Mouse (Mus musculus) kidney, embryonic 15.5 days (tissue): Measurements from ENCODE around the gene Bbs9. TPM values are rescaled to one million over a fixed set of nuclear protein-coding genes. Genes with fewer than 3 reads are reported as not detected.

Experiments
- ATAC-seq: fragments of 200-750 bp; cut with Nextera tagmentation; replicated peaks from 2 replicates; pipeline ENCODE4 v1.8.0; 2017; ENCODE audit warnings: moderate TSS enrichment; ENCODE audit not compliant: low FRiP score
- H3K27ac ChIP-seq: fragments of 300-500 bp; sonication (generic); 2 replicates; pipeline ENCODE4 v1.5.1; 2015; ENCODE audit warnings: mild to moderate bottlenecking, inconsistent platforms
- H3K27me3 ChIP-seq: fragments of 300-500 bp; sonication (generic); 2 replicates; pipeline ENCODE4 v1.6.1; 2015; ENCODE audit warnings: inconsistent platforms
- H3K36me3 ChIP-seq: fragments of 300-500 bp; sonication (generic); 2 replicates; pipeline ENCODE4 v1.6.1; 2015; ENCODE audit warnings: inconsistent platforms
- H3K4me1 ChIP-seq: fragments of 300-500 bp; sonication (generic); 2 replicates; pipeline ENCODE4 v1.6.1; 2015; ENCODE audit warnings: inconsistent platforms
- H3K4me2 ChIP-seq: fragments of 300-500 bp; sonication (generic); 2 replicates; pipeline ENCODE4 v1.6.1; 2015; ENCODE audit warnings: moderate library complexity, mild to moderate bottlenecking, inconsistent platforms
- H3K4me3 ChIP-seq: fragments of 300-500 bp; sonication (generic); replicated peaks from 2 replicates; pipeline ENCODE4 v1.5.1; 2015; ENCODE audit warnings: mild to moderate bottlenecking, inconsistent platforms
- H3K9ac ChIP-seq: fragments of 300-500 bp; sonication (generic); 2 replicates; pipeline ENCODE4 v1.6.1; 2015; ENCODE audit warnings: mild to moderate bottlenecking, inconsistent platforms
- H3K9me3 ChIP-seq: fragments of 300-500 bp; sonication (generic); replicated peaks from 2 replicates; pipeline ENCODE4 v1.6.1; 2016; ENCODE audit warnings: inconsistent platforms
- WGBS: fragments of 180-500 bp; shearing (Covaris S2); methylation state at CpG from one replicate; pipeline ENCODE4 v1.1.7; 2015; ENCODE audit warnings: mixed read lengths; 5-methylcytosine and 5-hydroxymethylcytosine counted together
- polyA plus RNA-seq: library from polyadenylated mRNA; unstranded; fragments of >200 nt; fragmentation: Nextera tagmentation; extraction: Ambion mirVana; gene quantifications from 2 replicates; pipeline ENCODE4 v1.2.1, GENCODE M21; 2015

The Bbs9 gene
- polyA plus RNA-seq, 1 experiment from 2014 or later: 12.3 TPM

GRCm38 (mm10) chr9:22750779-22751545, 275.4 kb downstream of the Bbs9 start:
- Histone ChIP-seq H3K4me1 (peaks cover 3% of the 10 kb centered on the region; the same call in 1 of the 2 replicates), H3K9me3 (no peaks in the 10 kb centered on the region), H3K27ac (no peak overlapping the region), H3K4me2 (no peak overlapping the region), H3K36me3 (no peaks in the 10 kb centered on the region), H3K9ac (no peak overlapping the region), H3K27me3 (no peaks in the 10 kb centered on the region), H3K4me3 (no peak overlapping the region)
- WGBS: 77% methylated on average over 17 of the region's 17 CpGs
- no peak for ATAC-seq

- no peaks in the 10 kb centered on the region for H3K9me3 ChIP-seq
- peaks cover 3% of the 10 kb centered on the region; the same call in 1 of the 2 replicates for H3K4me1 ChIP-seq
- ATAC-seq: no peak
- no peak overlapping the region for H3K9ac ChIP-seq
- H3K36me3 ChIP-seq: no peaks in the 10 kb centered on the region
- no peak overlapping the region for H3K4me3 ChIP-seq
- H3K4me2 ChIP-seq: no peak overlapping the region
- H3K27me3 ChIP-seq: no peaks in the 10 kb centered on the region
- no peak overlapping the region for H3K27ac ChIP-seq
These were observed 276.0 kb downstream of the Bbs9 start for GRCm38 (mm10) chr9:22751546-22751929.

GRCm38 (mm10) chr9:22754081-22754672, 278.7 kb downstream of the Bbs9 start:
- no peak overlapping the region for H3K9ac ChIP-seq
- H3K4me3 ChIP-seq: no peak overlapping the region
- no peaks in the 10 kb centered on the region for H3K36me3 ChIP-seq
- ATAC-seq: no peak
- no peak overlapping the region for H3K4me2 ChIP-seq
- no peak overlapping the region for H3K27ac ChIP-seq
- H3K4me1 ChIP-seq: no peaks in the 10 kb centered on the region
- no peaks in the 10 kb centered on the region for H3K9me3 ChIP-seq
- no peaks in the 10 kb centered on the region for H3K27me3 ChIP-seq
- 76% methylated on average over 6 of the region's 6 CpGs for WGBS

- H3K4me2 ChIP-seq: no peak overlapping the region
- H3K9ac ChIP-seq: no peak overlapping the region
- no peaks in the 10 kb centered on the region for H3K27me3 ChIP-seq
- no peaks in the 10 kb centered on the region for H3K4me1 ChIP-seq
- ATAC-seq: no peak
- H3K9me3 ChIP-seq: no peaks in the 10 kb centered on the region
- no peaks in the 10 kb centered on the region for H3K36me3 ChIP-seq
- whole genome bisulfite sequencing: 52% methylated on average over 3 of the region's 3 CpGs
- H3K4me3 ChIP-seq: no peak overlapping the region
- no peak overlapping the region for H3K27ac ChIP-seq
These were observed 283.0 kb downstream of the Bbs9 start for GRCm38 (mm10) chr9:22758487-22758886.

GRCm38 (mm10) chr9:22759241-22759640, 283.7 kb downstream of the Bbs9 start:
- WGBS: 60% methylated on average over 3 of the region's 3 CpGs
- H3K4me2 ChIP-seq: no peak overlapping the region
- no peaks in the 10 kb centered on the region for H3K27me3 ChIP-seq
- H3K27ac ChIP-seq: no peak overlapping the region
- H3K4me1 ChIP-seq: no peaks in the 10 kb centered on the region
- no peaks in the 10 kb centered on the region for H3K9me3 ChIP-seq
- H3K4me3 ChIP-seq: no peak overlapping the region
- no peaks in the 10 kb centered on the region for H3K36me3 ChIP-seq
- no peak for ATAC-seq
- H3K9ac ChIP-seq: no peak overlapping the region

- ATAC-seq: no peak
- no peak overlapping the region for H3K9ac ChIP-seq
- H3K36me3 ChIP-seq: no peaks in the 10 kb centered on the region
- no peaks in the 10 kb centered on the region for H3K9me3 ChIP-seq
- WGBS: 90% methylated on average over 4 of the region's 4 CpGs
- H3K4me2 ChIP-seq: no peak overlapping the region
- H3K27ac ChIP-seq: no peak overlapping the region
- no peaks in the 10 kb centered on the region for H3K27me3 ChIP-seq
- H3K4me1 ChIP-seq: no peaks in the 10 kb centered on the region
- no peak overlapping the region for H3K4me3 ChIP-seq
These were observed 284.9 kb downstream of the Bbs9 start for GRCm38 (mm10) chr9:22760376-22760775.

GRCm38 (mm10) chr9:22761487-22761886, 286.0 kb downstream of the Bbs9 start:
- Histone ChIP-seq H3K4me2 (no peak overlapping the region), H3K36me3 (no peaks in the 10 kb centered on the region), H3K27me3 (no peaks in the 10 kb centered on the region), H3K4me3 (no peak overlapping the region), H3K27ac (no peak overlapping the region), H3K9ac (no peak overlapping the region), H3K4me1 (no peaks in the 10 kb centered on the region), H3K9me3 (no peaks in the 10 kb centered on the region)
- WGBS: 82% methylated on average over 8 of the region's 8 CpGs
- ATAC-seq: no peak

- 40% methylated on average over 4 of the region's 4 CpGs for WGBS
- H3K27me3 ChIP-seq: no peaks in the 10 kb centered on the region
- H3K9ac ChIP-seq: no peak overlapping the region
- H3K36me3 ChIP-seq: no peaks in the 10 kb centered on the region
- 0 out of 2 replicates have a peak, but pooled peaks cover 2% of the 10 kb centered on the region for H3K4me1 ChIP-seq
- no peak for ATAC-seq
- no peak overlapping the region for H3K4me3 ChIP-seq
- H3K27ac ChIP-seq: no peak overlapping the region
- no peaks in the 10 kb centered on the region for H3K9me3 ChIP-seq
- H3K4me2 ChIP-seq: no peak overlapping the region
These were observed 290.2 kb downstream of the Bbs9 start for GRCm38 (mm10) chr9:22765618-22766220.

- H3K27me3 ChIP-seq: no peaks in the 10 kb centered on the region
- H3K4me3 ChIP-seq: no peak overlapping the region
- no peak overlapping the region for H3K4me2 ChIP-seq
- H3K9ac ChIP-seq: no peak overlapping the region
- H3K4me1 ChIP-seq: 0 out of 2 replicates have a peak, but pooled peaks cover 2% of the 10 kb centered on the region
- no peak for ATAC-seq
- no peaks in the 10 kb centered on the region for H3K9me3 ChIP-seq
- no peak overlapping the region for H3K27ac ChIP-seq
- 84% methylated on average over 5 of the region's 5 CpGs for WGBS
- no peaks in the 10 kb centered on the region for H3K36me3 ChIP-seq
These were observed 291.6 kb downstream of the Bbs9 start for GRCm38 (mm10) chr9:22767154-22767553.

- no peak overlapping the region for H3K4me2 ChIP-seq
- no peaks in the 10 kb centered on the region for H3K36me3 ChIP-seq
- no peak overlapping the region for H3K9ac ChIP-seq
- H3K4me3 ChIP-seq: no peak overlapping the region
- no peaks in the 10 kb centered on the region for H3K27me3 ChIP-seq
- no peak for ATAC-seq
- 60% methylated on average over 3 of the region's 3 CpGs for WGBS
- H3K27ac ChIP-seq: no peak overlapping the region
- no peaks in the 10 kb centered on the region for H3K9me3 ChIP-seq
- H3K4me1 ChIP-seq: 0 out of 2 replicates have a peak, but pooled peaks cover 2% of the 10 kb centered on the region
These were observed 292.3 kb downstream of the Bbs9 start for GRCm38 (mm10) chr9:22767860-22768259.

GRCm38 (mm10) chr9:22771785-22772184, 296.3 kb downstream of the Bbs9 start:
- WGBS: 88% methylated on average over 3 of the region's 3 CpGs
- H3K4me3 ChIP-seq: no peak overlapping the region
- no peaks in the 10 kb centered on the region for H3K36me3 ChIP-seq
- H3K27ac ChIP-seq: no peak overlapping the region
- H3K4me1 ChIP-seq: 0 out of 2 replicates have a peak, but pooled peaks cover 2% of the 10 kb centered on the region
- no peaks in the 10 kb centered on the region for H3K27me3 ChIP-seq
- ATAC-seq: no peak
- H3K4me2 ChIP-seq: no peak overlapping the region
- H3K9me3 ChIP-seq: no peaks in the 10 kb centered on the region
- H3K9ac ChIP-seq: no peak overlapping the region

GRCm38 (mm10) chr9:22776246-22776961, 300.9 kb downstream of the Bbs9 start:
- H3K4me2 ChIP-seq: no peak overlapping the region
- H3K9ac ChIP-seq: no peak overlapping the region
- no peak overlapping the region for H3K4me3 ChIP-seq
- no peaks in the 10 kb centered on the region for H3K27me3 ChIP-seq
- 0 out of 2 replicates have a peak, but pooled peaks cover 2% of the 10 kb centered on the region for H3K4me1 ChIP-seq
- H3K36me3 ChIP-seq: no peaks in the 10 kb centered on the region
- no peak overlapping the region for H3K27ac ChIP-seq
- 79% methylated on average over 5 of the region's 5 CpGs for WGBS
- H3K9me3 ChIP-seq: no peaks in the 10 kb centered on the region
- ATAC-seq: no peak
